Mouse (Mus musculus) neural tube, embryonic 13.5 days (tissue): ENCODE data around the gene 1110032A03Rik. TPM values are rescaled to one million over a fixed set of nuclear protein-coding genes. Genes with fewer than 3 reads are reported as not detected.

Experiments used
- ATAC-seq: fragments of 200-750 bp; cut with Nextera tagmentation; 2 replicates; pipeline ENCODE4 v1.8.0; 2017; ENCODE audit warnings: low read depth, mild to moderate bottlenecking, moderate TSS enrichment, moderate library complexity
- H3K27ac ChIP-seq: fragments of 300-500 bp; sonication (generic); replicated peaks from 2 replicates; pipeline ENCODE4 v1.5.1; 2015; ENCODE audit warnings: moderate library complexity, mild to moderate bottlenecking, inconsistent platforms
- H3K27me3 ChIP-seq: fragments of 300-500 bp; sonication (generic); 2 replicates; pipeline ENCODE4 v1.6.1; 2015; ENCODE audit warnings: mild to moderate bottlenecking, inconsistent platforms
- H3K36me3 ChIP-seq: fragments of 300-500 bp; sonication (generic); 2 replicates; pipeline ENCODE4 v1.6.1; 2015; ENCODE audit warnings: mild to moderate bottlenecking, inconsistent platforms
- H3K4me1 ChIP-seq: fragments of 300-500 bp; sonication (generic); replicated peaks from 2 replicates; pipeline ENCODE4 v1.6.1; 2015; ENCODE audit warnings: inconsistent platforms
- H3K4me2 ChIP-seq: fragments of 300-500 bp; sonication (generic); 2 replicates; pipeline ENCODE4 v1.6.1; 2015; ENCODE audit warnings: inconsistent platforms, mild to moderate bottlenecking, moderate library complexity
- H3K4me3 ChIP-seq: fragments of 300-500 bp; sonication (generic); 2 replicates; pipeline ENCODE4 v1.5.1; 2015; ENCODE audit warnings: mild to moderate bottlenecking, inconsistent platforms
- H3K9ac ChIP-seq: fragments of 300-500 bp; sonication (generic); 2 replicates; pipeline ENCODE4 v1.6.1; 2015; ENCODE audit warnings: moderate library complexity, mild to moderate bottlenecking, inconsistent platforms
- H3K9me3 ChIP-seq: fragments of 300-500 bp; sonication (generic); 2 replicates; pipeline ENCODE4 v1.6.1; 2016; ENCODE audit warnings: inconsistent platforms
- WGBS: fragments of 180-500 bp; shearing (Covaris S2); methylation state at CpG from one replicate; pipeline ENCODE4 v1.1.7; 2015; 5-methylcytosine and 5-hydroxymethylcytosine counted together
- polyA plus RNA-seq: library from polyadenylated mRNA; unstranded; fragments of >200 nt; fragmentation: Nextera tagmentation; extraction: Ambion mirVana; gene quantifications from 2 replicates; pipeline ENCODE4 v1.2.1, GENCODE M21; 2015

1110032A03Rik gene
- polyA plus RNA-seq, 1 experiment from 2014 or later, result 61.4 TPM

GRCm38 (mm10) chr9:50767531-50768106, 7.7 kb downstream of the 1110032A03Rik start:
- Histone ChIP-seq H3K4me2 (peak overlapping the region; percentile 72), H3K9ac (peak overlapping the region; percentile 81), H3K4me3 (peak overlapping the region; percentile 62), H3K9me3 (no peaks in the 10 kb centered on the region), H3K4me1 (peaks cover 19% of the 10 kb centered on the region), H3K36me3 (peaks cover 11% of the 10 kb centered on the region), H3K27me3 (no peaks in the 10 kb centered on the region), H3K27ac (peak overlapping the region; percentile 92)
- WGBS, result 7% methylated on average over 17 of the region's 17 CpGs
- peak; percentile 71 for ATAC-seq

GRCm38 (mm10) chr9:50763331-50763730, 12.0 kb downstream of the 1110032A03Rik start:
- H3K9ac ChIP-seq, result no peak overlapping the region
- no peaks in the 10 kb centered on the region for H3K9me3 ChIP-seq
- peaks cover 9% of the 10 kb centered on the region for H3K4me1 ChIP-seq
- no peaks in the 10 kb centered on the region for H3K27me3 ChIP-seq
- ATAC-seq, result no peak
- H3K27ac ChIP-seq, result no peak overlapping the region
- H3K4me2 ChIP-seq, result no peak overlapping the region
- 74% methylated on average over 1 of the region's 1 CpGs for WGBS
- no peaks in the 10 kb centered on the region; the same call in 1 of the 2 replicates for H3K36me3 ChIP-seq
- H3K4me3 ChIP-seq, result no peak overlapping the region

GRCm38 (mm10) chr9:50761520-50762243, 13.6 kb downstream of the 1110032A03Rik start:
- no peaks in the 10 kb centered on the region for H3K27me3 ChIP-seq
- 65% methylated on average over 6 of the region's 6 CpGs for WGBS
- no peak for ATAC-seq
- no peaks in the 10 kb centered on the region for H3K4me1 ChIP-seq
- no peak overlapping the region for H3K4me2 ChIP-seq
- H3K4me3 ChIP-seq, result no peak overlapping the region
- H3K27ac ChIP-seq, result no peak overlapping the region
- H3K9ac ChIP-seq, result no peak overlapping the region
- H3K36me3 ChIP-seq, result no peaks in the 10 kb centered on the region; the same call in 1 of the 2 replicates
- H3K9me3 ChIP-seq, result no peaks in the 10 kb centered on the region

GRCm38 (mm10) chr9:50756711-50757110, 18.6 kb downstream of the 1110032A03Rik start:
- Histone ChIP-seq H3K9me3 (no peaks in the 10 kb centered on the region), H3K9ac (no peak overlapping the region), H3K4me2 (no peak overlapping the region), H3K4me3 (no peak overlapping the region), H3K36me3 (no peaks in the 10 kb centered on the region), H3K27ac (no peak overlapping the region), H3K27me3 (no peaks in the 10 kb centered on the region), H3K4me1 (no peaks in the 10 kb centered on the region)
- ATAC-seq, result no peak
- WGBS, result 30% methylated on average over 5 of the region's 5 CpGs

- no peaks in the 10 kb centered on the region for H3K4me1 ChIP-seq
- H3K9me3 ChIP-seq, result no peaks in the 10 kb centered on the region
- ATAC-seq, result no peak
- no peaks in the 10 kb centered on the region for H3K36me3 ChIP-seq
- 72% methylated on average over 7 of the region's 7 CpGs for WGBS
- no peak overlapping the region for H3K27ac ChIP-seq
- H3K9ac ChIP-seq, result no peak overlapping the region
- H3K4me3 ChIP-seq, result no peak overlapping the region
- H3K4me2 ChIP-seq, result no peak overlapping the region
- no peaks in the 10 kb centered on the region for H3K27me3 ChIP-seq
Observed at GRCm38 (mm10) chr9:50753947-50754346, 21.4 kb downstream of the 1110032A03Rik start.

- WGBS, result 72% methylated on average over 17 of the region's 17 CpGs
Observed at GRCm38 (mm10) chr9:50752784-50753615, 22.3 kb downstream of the 1110032A03Rik start.

GRCm38 (mm10) chr9:50752054-50752602, 23.2 kb downstream of the 1110032A03Rik start, which contains the start of gene Hspb2:
Gene Hspb2 (minus strand): TSS chr9:50752354.
- no peak for ATAC-seq
- H3K27me3 ChIP-seq, result no peaks in the 10 kb centered on the region
- H3K27ac ChIP-seq, result no peak within 1 kb of the TSS
- no peaks in the 10 kb centered on the region for H3K4me1 ChIP-seq
- no peak within 1 kb of the TSS for H3K4me2 ChIP-seq
- no peaks in the 10 kb centered on the region for H3K36me3 ChIP-seq
- no peaks in the 10 kb centered on the region for H3K9me3 ChIP-seq
- no peak within 1 kb of the TSS for H3K4me3 ChIP-seq
- no peak within 1 kb of the TSS for H3K9ac ChIP-seq
- 72% methylated on average over 14 of the region's 14 CpGs for WGBS

More at GRCm38 (mm10) chr9:50752784-50753615, 22.3 kb downstream of the 1110032A03Rik start:
- H3K4me1 ChIP-seq, result no peaks in the 10 kb centered on the region
- no peak overlapping the region for H3K27ac ChIP-seq
- H3K4me3 ChIP-seq, result no peak overlapping the region
- H3K4me2 ChIP-seq, result no peak overlapping the region
- no peaks in the 10 kb centered on the region for H3K36me3 ChIP-seq
- H3K27me3 ChIP-seq, result no peaks in the 10 kb centered on the region
- no peak overlapping the region for H3K9ac ChIP-seq
- no peaks in the 10 kb centered on the region for H3K9me3 ChIP-seq
- ATAC-seq, result no peak

GRCm38 (mm10) chr9:50751323-50751722, 24.0 kb downstream of the 1110032A03Rik start, which contains the start of gene Cryab:
Gene Cryab (plus strand): TSS chr9:50751325.
- no peak within 1 kb of the TSS for H3K9ac ChIP-seq
- no peak for ATAC-seq
- H3K4me2 ChIP-seq, result no peak within 1 kb of the TSS
- 0 out of 2 replicates have a peak, but pooled peaks cover 1% of the 10 kb centered on the region for H3K27me3 ChIP-seq
- H3K36me3 ChIP-seq, result no peaks in the 10 kb centered on the region
- H3K4me1 ChIP-seq, result peaks cover 7% of the 10 kb centered on the region
- 76% methylated on average over 22 of the region's 22 CpGs for WGBS
- no peaks in the 10 kb centered on the region for H3K9me3 ChIP-seq
- H3K27ac ChIP-seq, result no peak within 1 kb of the TSS
- H3K4me3 ChIP-seq, result no peak within 1 kb of the TSS

- WGBS, result 64% methylated on average over 6 of the region's 6 CpGs
- Histone ChIP-seq H3K36me3 (no peaks in the 10 kb centered on the region), H3K4me1 (peaks cover 13% of the 10 kb centered on the region), H3K9me3 (no peaks in the 10 kb centered on the region), H3K4me3 (no peak overlapping the region), H3K4me2 (no peak overlapping the region), H3K27me3 (peaks cover 7% of the 10 kb centered on the region; the same call in 1 of the 2 replicates), H3K9ac (no peak overlapping the region), H3K27ac (no peak overlapping the region)
- no peak for ATAC-seq
Observed at GRCm38 (mm10) chr9:50750706-50751105, 24.6 kb downstream of the 1110032A03Rik start.

- Histone ChIP-seq H3K27me3 (peaks cover 8% of the 10 kb centered on the region), H3K9ac (peak within 1 kb of the TSS; percentile 66), H3K27ac (no peak within 1 kb of the TSS), H3K4me3 (peak within 1 kb of the TSS; percentile 36), H3K36me3 (no peaks in the 10 kb centered on the region), H3K4me1 (peaks cover 13% of the 10 kb centered on the region), H3K9me3 (no peaks in the 10 kb centered on the region), H3K4me2 (peak within 1 kb of the TSS; percentile 61)
- ATAC-seq, result no peak; the same call in 1 of the 2 replicates
- WGBS, result 2% methylated on average over 19 of the region's 19 CpGs
Observed at GRCm38 (mm10) chr9:50746214-50746677, 29.1 kb downstream of the 1110032A03Rik start, which contains the start of gene 2310030G06Rik. Gene 2310030G06Rik (minus strand): TSS chr9:50746536.

GRCm38 (mm10) chr9:50745806-50746205, 29.5 kb downstream of the 1110032A03Rik start:
- Histone ChIP-seq H3K27me3 (peaks cover 8% of the 10 kb centered on the region), H3K9ac (peak overlapping the region; percentile 66), H3K9me3 (no peaks in the 10 kb centered on the region), H3K4me2 (peak overlapping the region; percentile 61), H3K36me3 (no peaks in the 10 kb centered on the region), H3K4me1 (peaks cover 13% of the 10 kb centered on the region), H3K27ac (no peak overlapping the region), H3K4me3 (peak overlapping the region; percentile 36)
- no peak for ATAC-seq
- WGBS, result 13% methylated on average over 7 of the region's 7 CpGs
